Mouse (Mus musculus) liver, adult 2 months (tissue): ENCODE results near the gene Jhy.

Experiments
- CTCF ChIP-seq: fragments of 200-500 bp; IDR thresholded peaks from 2 replicates; pipeline ENCODE4 v1.5.1; 2011; ENCODE audit warnings: low read depth, low read length, control low read depth
- POLR2A ChIP-seq: fragments of 200-500 bp; IDR thresholded peaks from 2 replicates; pipeline ENCODE4 v1.6.1; 2011; ENCODE audit warnings: low read length, control low read depth; ENCODE audit not compliant: insufficient read depth; ENCODE audit errors: extremely low read depth

- TF ChIP-seq CTCF = no peak
- TF ChIP-seq POLR2A = no peak
These were observed 85.5 kb downstream of the Jhy start for GRCm38 (mm10) chr9:40878291-40878945.
